Mouse (Mus musculus) 3134 (cell line): ENCODE results near the gene Cfd.

Experiments used
- DNase-seq: peaks from one replicate; pipeline ENCODE4 v3.0.0-alpha.2; 2011; ENCODE audit warnings: low spot score; ENCODE audit not compliant: insufficient read length; ENCODE audit errors: extremely low read depth

Gene Cfd

DNA sequence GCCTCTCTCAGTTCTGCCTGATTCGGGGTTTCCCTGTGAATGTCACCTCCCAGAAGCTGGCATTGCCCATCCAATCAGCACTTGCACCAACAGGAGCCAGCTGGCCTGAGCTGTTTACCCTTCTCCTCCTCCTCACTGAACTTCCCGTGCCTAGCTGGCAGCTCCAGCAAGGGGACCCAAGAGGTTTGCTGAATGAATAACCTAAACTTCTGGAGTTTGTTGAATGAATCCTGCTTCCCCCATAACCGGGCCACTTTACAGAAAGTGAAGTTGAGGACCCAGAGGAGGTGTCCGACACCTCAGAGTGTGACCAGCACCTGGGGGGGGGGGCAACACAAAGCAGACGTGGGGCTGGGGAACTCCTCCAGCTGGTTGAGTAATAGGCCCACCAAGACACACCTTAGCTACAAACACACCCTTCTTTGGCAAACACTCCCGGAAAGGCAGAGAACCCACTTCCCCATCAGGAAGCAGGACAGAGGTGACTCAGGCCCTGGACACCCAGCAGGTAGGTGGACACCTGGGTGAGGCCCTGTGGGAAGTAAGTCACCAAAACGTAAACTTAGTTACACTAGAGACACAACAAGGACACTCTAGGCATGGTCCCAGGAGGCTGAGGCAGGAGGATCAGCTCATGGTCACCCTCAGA, 24.4 kb downstream of the Cfd start:
- no peak for DNase-seq

GRCm38 (mm10) chr10:79916081-79916480, 25.4 kb downstream of the Cfd start:
- DNase-seq: peak; percentile 58

DNA sequence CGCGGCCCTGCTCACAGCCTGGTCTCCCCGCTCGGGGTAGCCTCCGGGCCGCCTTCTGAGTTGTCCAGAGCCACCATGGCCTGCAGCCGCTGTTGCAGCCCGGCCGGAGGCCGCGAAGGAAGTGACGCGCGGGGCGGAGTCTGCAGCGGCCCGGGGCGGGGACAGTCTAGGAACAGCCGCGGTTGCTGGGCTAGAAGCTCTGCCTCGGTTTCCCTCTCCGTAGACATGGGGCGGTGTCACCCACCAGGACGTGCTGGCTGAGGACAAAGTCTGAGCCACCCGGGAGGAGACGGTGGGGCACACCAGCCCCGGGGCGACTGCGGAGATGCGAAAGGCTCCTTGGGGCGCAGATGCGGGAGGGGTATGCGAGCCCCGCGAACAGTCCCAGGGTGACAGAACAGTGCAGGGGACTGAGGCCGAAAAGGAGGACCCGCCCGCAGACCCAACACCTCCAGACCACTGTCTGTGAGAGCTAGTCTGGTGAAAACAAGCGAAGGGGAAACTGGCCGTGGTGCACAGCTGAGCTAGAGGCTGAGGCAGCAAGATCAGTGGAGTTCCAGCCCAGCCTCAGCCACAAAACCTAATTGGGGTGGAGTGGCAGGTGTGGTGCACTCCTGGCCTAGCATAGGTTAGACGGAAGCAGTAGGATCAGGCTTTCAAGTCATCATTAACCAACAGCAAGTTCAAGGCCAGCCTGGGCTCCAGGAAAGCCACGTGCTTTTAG, 26.3 kb downstream of the Cfd start, which contains the start of gene Kiss1r:
Gene Kiss1r, plus strand, starts transcription at position 164 of the 724 bp plus-strand sequence.
- peak; percentile 80 for DNase-seq

DNA sequence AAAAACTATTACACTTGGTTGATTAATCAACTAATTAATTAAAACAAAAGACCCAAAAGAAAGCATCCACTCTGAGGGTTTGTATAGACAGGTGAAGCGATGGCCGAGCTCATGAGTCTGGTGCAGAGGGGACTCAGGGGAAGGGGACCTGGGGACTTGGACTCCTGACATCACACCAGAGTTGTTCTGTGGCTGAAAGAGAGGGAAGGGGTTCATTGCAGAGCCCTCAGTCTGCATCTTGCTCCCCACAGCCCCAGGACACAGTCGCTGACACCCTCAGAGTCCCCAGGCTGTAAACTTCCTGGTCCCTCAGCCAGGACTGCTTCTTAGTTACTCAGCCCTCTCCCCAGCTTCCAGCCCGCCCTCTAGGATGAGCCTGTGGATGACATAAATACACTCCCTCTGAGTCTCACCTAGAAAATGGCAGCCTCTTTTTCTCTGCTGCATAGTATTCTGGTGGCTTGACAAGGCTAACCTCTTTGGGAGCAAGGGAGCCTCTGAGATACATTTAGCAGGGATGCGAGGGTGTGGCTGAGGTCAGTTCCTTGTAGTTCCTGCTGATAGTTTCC, 27.0 kb downstream of the Cfd start:
- no peak for DNase-seq

DNA sequence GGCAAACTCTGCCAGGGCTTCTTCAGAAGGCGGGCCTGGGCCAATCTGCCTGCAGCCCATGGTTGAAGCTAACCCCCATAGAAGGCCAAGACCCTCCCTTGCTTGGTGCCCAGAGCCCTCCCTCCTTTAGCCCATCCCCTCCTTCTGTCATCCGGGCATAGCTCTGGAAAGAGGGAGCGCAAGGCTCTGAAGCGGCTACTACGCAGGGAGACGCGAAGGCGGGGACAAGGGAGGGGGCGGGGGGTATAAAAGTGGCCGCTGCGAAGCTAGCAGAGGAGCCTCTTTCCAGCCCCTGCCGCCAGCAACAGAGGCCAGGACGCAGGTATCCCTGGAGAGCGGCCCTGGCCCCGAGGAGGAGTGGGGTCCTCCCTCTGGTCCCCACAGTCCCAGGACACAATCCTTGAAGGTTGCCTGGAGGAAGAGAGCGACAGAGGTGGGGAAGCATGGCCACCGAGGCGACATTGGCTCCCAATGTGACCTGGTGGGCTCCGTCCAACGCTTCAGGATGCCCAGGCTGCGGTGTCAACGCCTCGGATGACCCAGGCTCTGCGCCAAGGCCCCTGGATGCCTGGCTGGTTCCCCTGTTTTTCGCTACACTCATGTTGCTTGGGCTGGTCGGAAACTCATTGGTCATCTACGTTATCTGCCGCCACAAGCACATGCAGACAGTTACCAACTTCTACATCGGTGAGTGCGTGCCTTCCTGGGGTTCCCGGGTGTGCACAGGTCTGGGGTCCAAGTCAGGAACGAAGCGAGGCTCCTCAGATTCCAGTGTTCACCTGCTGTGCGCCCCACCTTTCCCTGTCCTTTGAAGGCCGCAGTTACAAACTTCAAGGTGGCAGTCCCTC, 27.8 kb downstream of the Cfd start:
- DNase-seq: no peak

DNA sequence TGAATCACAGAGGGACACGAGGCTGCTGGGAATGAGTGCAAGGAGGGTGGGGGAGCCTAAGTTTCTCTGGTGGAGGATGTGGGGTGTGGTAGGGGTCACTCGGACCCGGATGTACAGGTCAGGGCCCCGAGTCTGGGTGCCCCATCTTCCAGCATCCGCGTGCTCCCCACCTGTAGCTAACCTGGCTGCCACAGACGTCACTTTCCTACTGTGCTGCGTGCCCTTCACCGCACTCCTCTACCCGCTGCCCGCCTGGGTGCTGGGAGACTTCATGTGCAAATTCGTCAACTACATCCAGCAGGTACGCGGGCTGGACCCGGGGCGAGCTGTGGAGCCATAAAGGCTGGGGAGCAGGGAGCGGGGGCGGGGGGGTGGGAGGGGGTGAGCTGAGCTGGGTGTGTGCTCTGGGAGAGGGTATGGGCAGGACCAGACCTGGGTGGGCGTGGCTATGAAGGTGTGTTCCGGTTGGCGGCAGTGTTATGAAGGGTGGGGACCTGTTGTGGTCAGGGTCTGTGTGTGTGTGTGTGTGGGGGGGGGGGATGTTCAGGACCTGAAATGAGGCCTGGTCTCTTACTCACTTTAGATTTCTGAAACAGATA, 28.7 kb downstream of the Cfd start:
- DNase-seq: no peak

DNA sequence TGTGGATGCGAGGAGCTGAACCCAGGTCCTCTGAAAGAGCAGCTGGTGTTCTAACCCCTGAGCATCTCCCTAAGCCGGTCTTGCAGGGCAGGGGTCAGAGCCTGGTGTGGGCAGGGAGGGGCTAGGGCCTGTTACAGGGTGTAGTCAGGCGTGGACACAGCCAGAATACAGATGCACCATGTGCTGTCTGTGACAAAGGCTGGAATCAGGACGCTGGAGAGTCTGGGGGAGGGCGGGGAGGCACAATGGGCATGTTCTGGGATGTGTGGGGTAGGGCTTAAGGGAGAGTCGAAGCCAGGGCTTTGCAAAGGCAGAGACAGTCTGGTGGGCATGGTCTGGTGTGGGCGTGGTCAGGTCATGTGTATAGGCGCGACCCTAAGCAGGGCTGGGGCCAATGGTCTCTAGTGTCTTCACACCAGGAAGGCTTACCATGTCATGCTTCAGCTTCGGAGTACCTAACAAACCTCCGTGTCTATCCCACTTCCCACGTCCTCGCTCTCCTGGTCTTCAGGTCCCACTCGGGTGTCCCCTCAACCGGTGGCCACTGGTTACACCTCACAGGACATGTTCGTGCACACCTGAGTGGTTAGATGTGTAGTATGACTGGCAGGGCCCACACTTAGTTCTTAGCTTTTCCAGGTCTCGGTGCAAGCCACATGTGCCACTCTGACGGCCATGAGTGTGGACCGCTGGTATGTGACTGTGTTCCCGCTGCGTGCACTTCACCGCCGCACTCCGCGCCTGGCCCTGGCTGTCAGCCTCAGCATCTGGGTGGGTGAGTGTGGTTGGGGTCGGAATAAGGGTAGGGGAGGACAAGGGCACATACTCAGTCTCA, 29.6 kb downstream of the Cfd start:
- no peak for DNase-seq

- DNase-seq: no peak
Measured at GRCm38 (mm10) chr10:79920958-79921535, 30.4 kb downstream of the Cfd start, which contains the start of gene R3hdm4. Gene R3hdm4 (minus strand): TSS chr10:79921208.

GRCm38 (mm10) chr10:79921572-79921971, 30.9 kb downstream of the Cfd start:
- no peak for DNase-seq

DNA sequence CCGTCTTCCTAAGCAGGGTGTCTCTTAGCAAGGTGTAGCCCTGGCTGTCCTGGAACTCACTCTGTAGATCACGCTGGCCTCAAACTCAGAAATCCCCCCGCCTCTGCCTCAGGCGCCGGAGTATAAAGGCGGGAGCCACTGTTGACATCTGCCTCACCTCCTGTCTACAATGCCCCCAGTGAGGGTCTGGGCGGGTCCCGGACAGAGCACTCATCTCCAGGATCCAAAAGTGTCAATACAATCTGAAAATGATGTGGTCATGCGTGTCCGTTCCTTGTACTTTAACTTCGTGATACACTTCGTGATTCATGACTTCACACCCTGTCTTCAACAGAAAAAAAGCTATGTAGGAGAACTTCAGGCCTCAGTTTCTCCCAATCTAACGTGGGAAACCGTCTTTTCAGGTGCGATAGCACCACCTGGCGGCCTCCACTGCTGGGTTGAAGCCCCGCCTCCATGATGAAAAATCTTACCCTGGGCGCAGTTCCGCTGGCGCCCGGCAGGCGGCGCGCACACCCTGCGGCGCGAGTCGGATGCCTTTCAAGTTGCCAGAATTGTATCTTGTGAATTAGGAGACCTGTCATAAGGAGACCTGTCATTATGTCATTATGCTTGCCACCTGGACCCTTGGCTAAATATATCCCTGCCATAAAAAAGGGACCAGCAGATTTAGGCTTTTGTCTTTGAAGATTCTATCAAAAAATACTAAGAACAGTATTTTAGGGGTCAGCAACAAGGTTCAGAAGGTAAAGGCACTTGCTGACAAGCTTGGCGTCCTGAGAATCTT, 34.5 kb downstream of the Cfd start:
- DNase-seq: peak; percentile 91

DNA sequence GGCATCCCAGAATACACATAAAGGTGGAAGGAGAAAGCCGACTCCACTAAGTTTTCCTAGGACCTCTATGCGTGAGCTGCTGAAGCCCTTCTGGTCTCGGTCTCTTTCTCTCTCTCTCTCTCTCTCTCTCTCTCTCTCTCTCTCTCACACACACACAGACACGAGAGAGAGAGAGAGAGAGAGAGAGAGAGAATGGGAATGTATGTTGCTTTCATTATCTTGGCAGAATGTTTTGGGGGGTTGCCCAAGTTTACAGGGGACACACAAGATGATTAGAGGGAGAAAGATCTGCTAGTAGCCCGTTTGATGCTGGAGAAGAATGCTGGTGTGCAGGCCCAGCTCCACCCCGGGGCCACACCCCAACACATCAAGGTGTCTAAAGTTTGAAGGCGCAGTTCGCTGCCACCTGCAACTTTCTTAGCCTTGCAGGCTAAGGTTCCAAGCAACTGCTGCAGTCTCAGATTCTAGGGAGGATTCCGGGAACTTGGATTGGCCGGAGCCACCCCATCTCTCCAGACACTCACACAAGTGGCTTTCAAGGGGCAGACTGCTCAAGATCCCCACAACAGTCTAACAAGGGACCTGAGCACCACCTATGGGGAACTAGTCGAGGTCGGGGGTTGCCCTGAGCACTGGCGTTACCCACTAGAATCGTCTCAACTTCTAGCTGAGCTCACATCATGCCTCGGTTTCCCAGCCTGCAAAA, 35.3 kb downstream of the Cfd start:
- DNase-seq: no peak

DNA sequence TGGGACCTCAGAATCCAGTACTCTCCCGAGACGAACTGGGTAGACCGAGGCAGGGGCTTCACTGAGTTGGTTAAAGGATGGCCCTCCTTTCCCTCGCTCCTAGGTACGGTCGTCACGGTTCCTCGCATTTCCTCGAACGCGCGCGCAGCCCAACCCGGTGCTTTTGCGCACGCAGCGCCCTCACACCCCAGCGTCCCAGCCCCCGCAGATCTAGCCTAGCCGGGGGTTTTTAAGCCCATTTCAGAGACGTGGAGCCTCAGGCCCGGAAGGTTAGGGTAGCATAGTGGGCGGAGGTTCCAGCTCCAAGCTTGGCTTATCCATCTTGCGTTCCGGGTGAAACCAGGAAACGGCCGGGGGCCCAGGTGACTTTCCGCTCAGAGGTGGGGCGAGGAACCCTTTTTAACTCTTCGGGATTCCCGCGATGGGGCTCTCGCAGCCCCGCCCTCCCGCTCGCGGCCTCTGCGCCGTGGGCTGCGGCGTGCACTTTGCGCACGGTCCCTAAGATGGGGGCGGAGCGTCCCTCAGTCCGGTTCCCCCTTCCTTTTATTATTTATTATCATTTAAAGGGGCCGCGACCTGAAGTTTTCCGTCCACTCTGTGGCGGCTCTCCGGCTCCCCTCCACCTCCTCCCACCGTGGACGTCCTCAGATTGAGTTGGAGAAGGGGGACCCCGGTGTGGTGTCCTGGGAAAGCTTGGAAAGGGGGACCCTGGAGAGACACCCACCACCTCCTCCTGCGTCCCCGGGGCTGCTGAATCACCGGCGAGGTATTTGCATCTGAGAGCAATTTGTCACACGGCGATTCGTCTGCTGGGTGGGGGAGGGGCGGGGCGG, 36.1 kb downstream of the Cfd start, which contains the start of gene Arid3a:
Gene Arid3a, plus strand, starts transcription at position 553 of the 833 bp plus-strand sequence.
- peak; percentile 95 for DNase-seq

GRCm38 (mm10) chr10:79927324-79928029, 36.8 kb downstream of the Cfd start:
- peak; percentile 72 for DNase-seq

- DNase-seq: peak; percentile 51
Measured at GRCm38 (mm10) chr10:79928030-79928694, 37.5 kb downstream of the Cfd start.

DNA sequence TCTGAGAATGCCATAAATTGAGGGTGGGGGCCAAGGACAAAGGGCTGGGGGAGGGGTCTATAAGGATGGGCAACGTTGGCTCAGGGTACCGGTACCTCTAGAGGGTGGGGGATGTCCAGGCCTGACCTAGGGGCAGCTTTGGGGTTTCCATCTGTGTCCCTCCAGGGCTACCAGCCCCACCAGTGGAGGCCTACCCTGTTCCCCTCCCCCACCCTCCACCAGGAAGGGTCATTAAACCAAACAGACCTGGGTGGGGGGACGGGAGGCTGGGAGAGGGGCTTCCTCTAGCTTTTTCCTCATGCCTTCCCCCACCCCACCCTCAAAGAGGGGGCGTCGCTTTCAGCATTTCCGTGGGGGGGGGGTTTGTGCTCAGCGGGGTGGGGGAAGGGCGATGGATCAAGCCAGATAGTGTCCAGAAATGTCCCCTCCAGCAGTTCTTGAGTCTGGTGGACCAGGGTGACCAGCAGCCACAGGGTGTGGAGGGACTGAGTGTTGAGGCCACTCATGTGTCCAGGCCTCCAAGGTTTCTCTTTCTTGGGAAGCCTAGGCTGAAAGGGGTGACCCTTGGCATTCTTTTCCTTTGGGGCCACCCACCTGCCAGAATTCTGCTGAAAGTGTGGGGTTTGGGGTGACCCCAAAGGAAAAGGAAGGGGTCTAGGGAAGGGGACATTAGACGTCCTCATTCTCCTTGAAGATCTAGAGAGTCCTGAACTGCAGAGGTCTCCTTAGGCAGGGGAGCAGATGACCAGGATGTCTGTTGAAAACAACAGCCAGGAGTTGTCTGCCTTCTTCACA, 38.5 kb downstream of the Cfd start:
- no peak for DNase-seq
